Mouse (Mus musculus): Measurements from ENCODE around the gene Hist1h4d. TPM values are rescaled to one million over a fixed set of nuclear protein-coding genes. Genes with fewer than 3 reads are reported as not detected.

Hist1h4d gene
- 7.5 and 12.3 TPM in 2 replicates for polyA plus RNA-seq (2012; rRNA removed; ENCODE audit: low replicate concordance)

GRCm38 (mm10) chr13:23581408-23582218 is at the start of gene Hist1h4d:
Gene Hist1h4d (plus strand): TSS chr13:23581598.

GRCm38 (mm10) chr13:23533560-23534367 is 47.6 kb upstream of the Hist1h4d start, which contains the start of gene Hist1h2af:
Gene Hist1h2af (plus strand): TSS chr13:23533906.

GRCm38 (mm10) chr13:23535137-23536075 is 46.0 kb upstream of the Hist1h4d start, which contains the start of gene Hist1h3g:
Gene Hist1h3g (plus strand): TSS chr13:23535422.

DNA sequence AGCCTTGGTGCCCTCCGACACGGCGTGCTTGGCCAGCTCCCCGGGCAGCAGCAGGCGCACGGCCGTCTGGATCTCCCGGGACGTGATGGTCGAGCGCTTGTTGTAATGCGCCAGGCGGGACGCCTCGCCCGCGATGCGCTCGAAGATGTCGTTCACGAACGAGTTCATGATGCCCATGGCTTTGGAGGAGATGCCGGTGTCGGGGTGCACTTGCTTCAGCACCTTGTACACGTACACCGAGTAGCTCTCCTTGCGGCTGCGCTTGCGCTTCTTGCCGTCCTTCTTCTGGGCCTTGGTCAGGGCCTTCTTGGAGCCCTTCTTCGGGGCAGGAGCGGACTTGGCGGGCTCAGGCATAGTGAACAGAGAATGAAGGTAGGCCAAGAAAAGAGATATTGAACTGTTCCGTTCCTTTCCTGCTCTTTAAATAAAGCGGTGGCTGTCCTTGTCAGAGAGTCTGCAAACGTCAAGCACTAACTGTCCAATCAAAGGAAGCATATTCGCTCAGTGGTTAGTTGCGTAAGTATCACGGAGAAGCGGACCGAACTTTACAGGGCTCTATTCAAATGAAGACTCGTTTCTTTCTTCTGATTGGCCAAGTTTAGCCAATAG is 38.3 kb upstream of the Hist1h4d start, which contains the start of gene Hist1h2bh:
TSS of gene Hist1h2bh (minus strand) at position 394 of the 609 bp plus-strand sequence.

GRCm38 (mm10) chr13:23543965-23544786 is 37.2 kb upstream of the Hist1h4d start, which contains the start of gene Hist1h3f:
Gene Hist1h3f (plus strand): TSS chr13:23544052.

GRCm38 (mm10) chr13:23551146-23551834 is 30.1 kb upstream of the Hist1h4d start, which contains the start of gene Hist1h4f:
Gene Hist1h4f (minus strand): TSS chr13:23551648.

GRCm38 (mm10) chr13:23552962-23553361 is 28.4 kb upstream of the Hist1h4d start, which contains the start of gene Hist1h1d:
Gene Hist1h1d (plus strand): TSS chr13:23553262.

DNA sequence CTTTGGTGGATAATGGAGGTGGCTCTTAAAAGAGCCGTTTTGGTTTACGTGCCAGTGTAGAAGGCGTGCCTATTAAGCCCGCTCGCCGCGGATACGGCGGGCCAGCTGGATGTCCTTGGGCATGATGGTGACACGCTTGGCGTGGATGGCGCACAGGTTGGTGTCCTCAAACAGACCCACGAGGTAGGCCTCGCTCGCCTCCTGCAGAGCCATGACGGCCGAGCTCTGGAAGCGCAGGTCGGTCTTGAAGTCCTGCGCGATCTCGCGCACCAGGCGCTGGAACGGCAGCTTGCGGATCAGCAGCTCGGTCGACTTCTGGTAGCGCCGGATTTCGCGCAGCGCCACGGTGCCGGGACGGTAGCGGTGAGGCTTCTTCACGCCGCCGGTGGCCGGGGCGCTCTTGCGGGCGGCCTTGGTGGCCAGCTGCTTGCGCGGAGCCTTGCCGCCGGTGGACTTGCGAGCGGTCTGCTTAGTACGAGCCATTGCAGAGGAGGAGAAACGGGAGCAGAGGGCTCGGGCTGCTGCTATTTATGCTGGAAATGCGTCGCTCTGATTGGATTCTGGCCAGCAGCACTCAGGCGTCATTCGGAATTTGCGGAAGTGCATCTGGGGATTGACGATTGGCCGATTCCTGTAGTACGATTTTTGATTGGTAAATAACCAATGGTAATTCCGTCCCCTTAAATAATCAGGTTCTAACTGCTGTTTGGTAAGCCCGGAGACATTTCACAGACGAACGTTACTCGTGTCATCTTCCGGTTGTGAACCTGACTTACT is 19.3 kb upstream of the Hist1h4d start, which contains the start of gene Hist1h3e:
TSS of gene Hist1h3e (minus strand) at position 487 of the 777 bp plus-strand sequence.

GRCm38 (mm10) chr13:23571022-23571503 is 10.3 kb upstream of the Hist1h4d start, which contains the start of the genes Hist1h2ae and Hist1h2bg:
Gene Hist1h2ae (minus strand): TSS chr13:23571220.
Gene Hist1h2bg (plus strand): TSS chr13:23571396.

DNA sequence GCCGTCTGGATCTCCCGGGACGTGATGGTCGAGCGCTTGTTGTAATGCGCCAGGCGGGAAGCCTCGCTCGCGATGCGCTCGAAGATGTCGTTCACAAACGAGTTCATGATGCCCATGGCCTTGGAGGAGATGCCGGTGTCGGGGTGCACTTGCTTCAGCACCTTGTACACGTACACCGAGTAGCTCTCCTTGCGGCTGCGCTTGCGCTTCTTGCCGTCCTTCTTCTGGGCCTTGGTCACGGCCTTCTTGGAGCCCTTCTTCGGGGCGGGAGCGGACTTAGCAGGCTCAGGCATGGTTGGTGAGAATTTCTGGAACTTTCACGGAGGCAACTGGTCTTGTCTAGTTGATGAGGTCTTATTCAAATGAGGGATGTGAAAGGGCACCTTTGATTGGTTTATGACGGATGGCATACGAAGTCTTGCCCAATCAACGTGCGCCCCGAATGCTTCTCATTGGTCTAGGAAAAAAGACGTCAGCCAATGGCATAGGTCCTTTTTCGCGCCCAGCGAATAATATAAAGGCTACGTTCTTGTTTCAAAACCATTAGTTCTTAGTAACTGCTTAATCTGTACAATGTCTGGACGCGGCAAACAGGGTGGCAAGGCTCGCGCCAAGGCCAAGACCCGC is 7.4 kb upstream of the Hist1h4d start, which contains the start of the genes Hist1h2bf and Hist1h2ad:
TSS of gene Hist1h2bf (minus strand) at position 299 of the 627 bp plus-strand sequence.
TSS of gene Hist1h2ad (plus strand) at position 484 of the 627 bp plus-strand sequence.

DNA sequence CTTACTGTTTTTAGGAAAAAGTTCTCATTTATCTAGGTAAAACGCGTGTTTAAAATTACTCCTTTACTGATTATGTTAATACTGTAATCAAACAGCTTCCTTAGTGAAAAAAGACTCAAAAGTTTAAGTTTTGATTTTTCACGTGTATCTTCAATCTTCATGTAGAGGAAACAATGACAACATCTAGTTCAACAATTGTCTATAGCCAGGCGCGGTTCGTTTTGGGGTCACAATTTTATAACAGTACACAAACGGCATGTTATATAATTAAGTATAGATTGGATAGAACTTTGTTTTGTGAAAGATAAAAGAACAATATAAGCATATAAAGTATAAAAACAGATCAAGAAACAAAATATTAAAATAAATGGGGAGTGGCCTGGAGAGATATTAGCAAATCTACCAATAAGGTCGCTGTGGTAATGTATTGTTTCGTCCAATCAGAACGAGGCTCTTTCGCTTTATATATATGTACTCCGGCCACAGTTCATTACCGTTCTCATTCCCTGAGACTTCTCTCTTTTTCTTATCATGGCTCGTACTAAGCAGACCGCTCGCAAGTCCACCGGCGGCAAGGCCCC is 6.0 kb upstream of the Hist1h4d start, which contains the start of gene Hist1h3d:
TSS of gene Hist1h3d (plus strand) at position 493 of the 581 bp plus-strand sequence.

GRCm38 (mm10) chr13:23620733-23621531 is 39.5 kb downstream of the Hist1h4d start, which contains the start of gene Hist1h2be:
Gene Hist1h2be (minus strand): TSS chr13:23621124.

GRCm38 (mm10) chr13:23622175-23622671 is 40.8 kb downstream of the Hist1h4d start, which contains the start of gene Hist1h1e:
Gene Hist1h1e (minus strand): TSS chr13:23622558.

Measured in duodenum, adult 2 months (tissue).